Mouse (Mus musculus): ENCODE results near the gene Noc4l. TPM values are rescaled to one million over a fixed set of nuclear protein-coding genes. Genes with fewer than 3 reads are reported as not detected.

The Noc4l gene
- 41.3 and 50.4 TPM in 2 replicates for total RNA-seq (2017)

- peak; percentile 80 for ATAC-seq (replicated peaks; ENCODE audit: low read depth, poor library complexity, severe bottlenecking)
Observed at GRCm38 (mm10) chr5:110652719-110653648, at the start of gene Noc4l, which contains the start of gene Ddx51. Gene Noc4l (minus strand): TSS chr5:110653417. Gene Ddx51 (plus strand): TSS chr5:110653451.

DNA sequence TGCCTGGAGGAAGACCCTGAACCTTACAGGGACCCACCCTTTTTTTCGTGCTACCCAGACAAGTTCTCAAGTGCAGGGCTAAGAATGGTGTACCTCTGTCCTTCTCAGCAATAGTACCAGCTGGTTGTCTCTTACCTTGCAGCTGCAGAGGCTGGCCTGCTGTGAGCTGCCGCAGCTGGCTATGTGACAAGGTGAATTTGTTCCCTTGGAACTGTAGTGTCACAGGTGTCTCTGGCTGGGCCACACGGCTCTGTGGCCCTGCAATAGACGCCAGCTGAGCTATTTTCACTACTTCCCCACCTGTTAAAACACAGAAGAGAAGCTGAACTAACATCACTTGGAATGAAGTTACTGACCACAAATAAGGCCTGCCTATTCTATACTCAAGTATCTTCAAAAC lies 45.4 kb upstream of the Noc4l start:
- no peak for ATAC-seq (replicated peaks; ENCODE audit: low read depth, poor library complexity, severe bottlenecking)

DNA sequence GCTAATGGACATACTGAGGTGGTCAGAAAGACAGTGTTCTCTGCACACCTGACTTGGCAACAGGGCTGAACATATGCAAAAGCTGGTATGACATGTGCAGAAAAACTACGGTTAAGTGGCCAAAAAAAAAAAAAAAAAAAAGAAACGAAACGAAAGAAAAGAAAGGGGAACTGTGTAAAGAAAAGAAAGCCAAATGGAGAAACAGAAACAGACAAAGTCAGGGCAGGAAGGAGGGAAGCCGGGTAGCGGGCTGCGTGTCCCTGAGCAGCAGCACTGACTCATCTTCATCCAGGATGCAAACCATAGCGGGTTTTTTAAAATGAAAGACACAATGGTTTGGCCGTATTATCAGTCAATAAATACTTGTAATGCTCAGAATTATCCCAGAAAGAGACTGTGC lies 28.8 kb upstream of the Noc4l start:
- 0 out of 2 replicates have a peak, but pooled peaks have one; percentile 36 for ATAC-seq (replicated peaks; ENCODE audit: low read depth, poor library complexity, severe bottlenecking)

DNA sequence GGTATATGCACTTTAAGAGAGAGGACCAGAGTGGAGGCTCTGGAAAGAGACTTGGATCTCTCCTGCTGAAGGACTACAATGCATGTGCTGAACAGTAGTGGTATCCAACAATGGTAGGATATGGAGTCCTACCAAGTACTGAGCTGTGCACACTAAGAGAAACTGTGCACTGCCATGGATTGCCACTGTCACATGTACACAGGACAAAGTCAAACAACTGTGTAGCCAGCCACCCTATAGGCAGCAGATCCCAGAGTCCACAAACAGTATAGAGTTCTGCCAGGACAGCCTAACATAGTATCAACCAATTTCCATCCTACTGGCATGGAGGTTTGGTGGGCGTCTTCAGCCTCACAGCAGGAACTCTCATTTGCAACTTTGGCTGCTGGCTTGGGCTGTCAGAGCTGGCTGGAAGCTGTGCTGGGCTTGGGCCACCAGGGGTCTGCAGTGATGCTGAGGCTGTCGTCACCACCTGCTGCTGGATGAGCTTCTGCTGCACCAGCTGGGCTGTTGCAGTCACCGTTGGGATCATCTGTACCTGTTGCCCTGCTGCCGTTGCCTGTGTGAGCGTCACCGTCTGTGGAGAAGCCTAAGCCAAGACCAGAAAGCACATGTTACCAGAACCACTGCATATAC lies 12.4 kb upstream of the Noc4l start:
- ATAC-seq (replicated peaks; ENCODE audit: low read depth, poor library complexity, severe bottlenecking): no peak

GRCm38 (mm10) chr5:110664750-110665269 lies 11.6 kb upstream of the Noc4l start:
- ATAC-seq (replicated peaks; ENCODE audit: low read depth, poor library complexity, severe bottlenecking): no peak

DNA sequence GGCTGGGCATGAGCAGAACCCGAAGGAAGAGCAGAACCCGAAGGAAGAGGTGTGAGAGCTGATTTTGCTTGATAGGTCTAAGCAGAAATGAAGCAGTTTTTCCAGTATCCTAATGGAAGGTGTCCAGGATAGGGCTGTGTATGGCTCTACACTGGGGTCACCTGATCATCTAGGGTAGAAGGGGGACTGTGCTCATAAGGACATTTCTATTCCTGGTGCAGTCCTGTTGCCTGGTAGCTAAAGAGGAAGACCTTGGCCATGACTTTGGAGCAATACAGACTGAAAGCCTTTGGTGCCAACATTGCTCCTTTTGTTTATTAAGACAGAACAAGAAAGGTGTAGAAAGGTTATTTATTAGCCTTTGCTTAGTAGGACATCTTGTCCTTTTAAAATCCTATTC lies 10.8 kb upstream of the Noc4l start:
- no peak for ATAC-seq (replicated peaks; ENCODE audit: low read depth, poor library complexity, severe bottlenecking)

DNA sequence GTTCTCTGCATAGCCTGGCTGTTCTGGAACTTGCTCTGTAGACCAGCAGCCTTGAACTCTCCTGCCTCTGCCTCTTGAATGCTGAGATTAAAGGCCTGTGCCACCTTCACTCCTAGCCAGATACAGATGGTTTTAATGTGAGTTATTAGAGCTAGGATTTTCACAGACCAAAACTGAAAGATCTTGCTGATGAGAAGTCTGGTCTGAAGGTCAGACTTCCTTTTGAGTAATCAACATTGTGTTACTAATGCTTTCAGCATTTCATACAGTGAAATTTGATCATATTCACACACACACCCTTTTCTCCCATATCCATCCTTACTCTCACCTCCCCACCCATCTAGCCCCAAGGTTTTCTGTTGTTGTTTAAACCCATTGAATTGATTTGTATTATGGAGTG lies 6.5 kb upstream of the Noc4l start:
- no peak for ATAC-seq (replicated peaks; ENCODE audit: low read depth, poor library complexity, severe bottlenecking)

- ATAC-seq (replicated peaks; ENCODE audit: low read depth, poor library complexity, severe bottlenecking): peak; percentile 4; the same call in 1 of the 2 replicates
Observed at GRCm38 (mm10) chr5:110653686-110654085, 469 bp upstream of the Noc4l start.

DNA sequence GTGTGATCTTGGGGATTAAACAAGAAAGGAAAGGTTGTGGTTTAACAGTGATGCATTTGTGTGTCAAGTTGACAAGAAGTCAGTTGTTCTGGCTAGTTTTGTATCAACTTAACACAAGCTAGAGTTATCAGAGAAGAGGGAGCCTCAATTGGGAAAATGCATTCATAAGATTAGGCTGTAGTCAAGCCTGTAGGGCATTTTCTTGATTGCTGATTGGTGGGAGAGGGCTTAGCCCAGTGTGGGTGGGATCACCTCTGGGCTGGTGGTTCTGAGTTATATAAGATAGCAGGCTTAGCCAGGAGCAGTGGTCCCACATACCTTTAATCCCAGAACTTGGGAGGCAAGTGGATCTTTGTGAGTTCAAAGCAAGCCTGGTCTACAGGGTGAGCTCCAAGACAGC lies 6.8 kb downstream of the Noc4l start:
- no peak for ATAC-seq (replicated peaks; ENCODE audit: low read depth, poor library complexity, severe bottlenecking)

DNA sequence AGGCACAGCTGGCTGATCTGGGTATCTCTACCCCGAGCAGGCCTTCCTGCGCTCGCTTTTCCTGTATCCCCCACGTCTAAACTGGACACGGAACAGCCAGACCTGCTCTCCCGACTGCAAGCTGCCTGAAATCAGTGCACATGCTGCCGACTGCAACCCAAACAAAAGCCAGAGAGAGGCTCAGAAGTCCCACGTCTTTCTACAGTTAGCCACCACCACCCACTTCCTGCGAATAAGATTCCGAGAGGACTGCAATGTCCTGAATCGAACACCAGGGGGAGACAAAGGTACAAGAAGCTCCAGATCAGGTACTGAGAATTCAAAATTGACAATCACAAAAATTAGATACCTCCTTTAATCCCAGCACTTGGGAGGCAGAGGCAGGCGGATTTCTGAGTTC lies 13.8 kb downstream of the Noc4l start:
- peak; percentile 97 for ATAC-seq (replicated peaks; ENCODE audit: low read depth, poor library complexity, severe bottlenecking)

DNA sequence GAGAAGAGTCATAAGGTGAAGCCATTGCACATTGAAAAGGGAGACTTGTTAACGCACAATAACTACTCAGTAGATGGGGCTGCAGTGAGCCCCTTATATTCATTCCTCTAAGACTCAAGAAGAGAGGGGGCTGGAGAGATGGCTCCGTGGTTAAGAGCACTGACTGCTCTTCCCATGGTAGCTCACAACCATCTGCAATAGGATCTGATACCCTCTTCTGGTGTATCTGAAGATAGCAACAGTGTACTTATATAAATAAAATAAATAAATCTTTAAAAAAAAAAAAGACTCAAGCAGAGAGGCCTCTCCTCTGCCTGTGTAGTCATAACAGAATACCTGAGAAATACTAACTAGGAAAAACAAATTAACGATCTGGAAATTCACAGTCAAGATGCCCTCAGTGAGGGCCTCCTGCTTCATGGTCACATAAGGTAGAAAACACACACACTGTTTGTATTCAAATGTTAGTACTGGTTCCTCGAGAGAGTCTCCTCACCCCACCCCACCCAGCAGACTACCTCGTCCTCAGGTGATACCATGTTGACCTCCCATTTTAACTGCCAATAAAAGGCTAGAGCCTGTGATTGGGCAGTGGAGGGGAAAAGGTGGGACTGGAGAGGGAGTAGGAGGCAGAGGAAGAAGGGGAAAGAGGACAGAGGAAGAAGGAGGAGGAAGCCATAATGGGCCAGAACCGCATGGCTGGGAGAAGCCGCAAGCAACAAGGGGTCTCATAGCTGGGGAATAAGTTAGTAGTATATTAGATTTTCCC lies 14.7 kb downstream of the Noc4l start:
- ATAC-seq (replicated peaks; ENCODE audit: low read depth, poor library complexity, severe bottlenecking): no peak

DNA sequence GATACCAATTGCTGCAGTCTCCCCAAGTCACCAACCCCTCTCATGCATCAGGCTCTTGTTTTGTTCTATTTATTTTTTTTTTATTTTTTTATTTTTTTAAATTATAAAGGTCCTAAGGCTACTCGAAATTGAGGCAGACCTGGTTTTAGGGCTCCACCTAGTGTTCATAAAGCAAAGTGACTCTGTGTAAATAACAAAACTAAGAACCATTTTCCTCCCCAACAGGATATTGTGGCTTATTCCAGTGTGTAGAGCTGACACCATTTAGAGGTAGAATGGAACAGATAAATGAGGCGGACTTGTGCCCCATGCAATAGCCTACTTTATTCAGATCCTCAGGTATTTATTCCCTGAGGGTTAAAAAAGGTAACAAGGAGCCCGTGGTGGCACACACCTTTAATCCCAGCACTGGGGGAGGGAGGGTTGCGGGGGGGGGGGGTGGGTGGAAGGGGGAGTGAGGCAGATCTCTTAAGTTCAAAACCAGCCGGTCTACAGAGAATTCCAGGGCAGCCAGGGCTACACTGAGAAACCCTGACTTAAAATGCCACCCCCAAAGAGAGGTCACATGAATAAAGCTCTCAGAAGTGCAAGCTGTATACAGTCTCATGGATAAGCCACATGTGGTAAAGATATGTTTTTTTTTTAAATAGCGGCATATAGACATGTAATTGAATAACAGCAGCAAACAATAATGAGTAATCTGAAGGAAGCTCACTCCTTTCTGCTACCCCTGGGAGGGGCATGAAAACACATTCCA lies 17.1 kb downstream of the Noc4l start:
- peak; percentile 74 for ATAC-seq (replicated peaks; ENCODE audit: low read depth, poor library complexity, severe bottlenecking)

GRCm38 (mm10) chr5:110629525-110630120 lies 23.6 kb downstream of the Noc4l start:
- no peak for ATAC-seq (replicated peaks; ENCODE audit: low read depth, poor library complexity, severe bottlenecking)

DNA sequence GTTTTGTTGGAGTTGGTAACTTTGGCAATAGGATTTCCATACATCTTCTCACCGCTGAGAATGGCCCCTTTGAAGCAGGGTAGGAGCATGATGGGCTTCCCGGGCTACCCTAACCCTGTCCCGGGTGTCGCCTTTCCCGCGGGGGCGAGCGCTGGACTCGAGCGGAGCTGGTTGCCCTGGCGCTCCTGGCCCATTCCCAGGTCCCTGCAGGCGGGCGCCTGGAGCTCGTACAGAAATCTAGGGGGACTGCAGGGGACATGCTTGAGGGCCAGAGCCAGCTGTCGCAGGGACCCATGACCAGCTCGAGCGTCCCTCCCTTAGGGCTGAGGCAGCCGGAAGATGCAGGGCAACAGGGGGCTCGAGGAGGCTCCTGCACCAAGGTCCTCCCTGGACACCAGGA lies 25.1 kb downstream of the Noc4l start:
- no peak for ATAC-seq (replicated peaks; ENCODE audit: low read depth, poor library complexity, severe bottlenecking)

DNA sequence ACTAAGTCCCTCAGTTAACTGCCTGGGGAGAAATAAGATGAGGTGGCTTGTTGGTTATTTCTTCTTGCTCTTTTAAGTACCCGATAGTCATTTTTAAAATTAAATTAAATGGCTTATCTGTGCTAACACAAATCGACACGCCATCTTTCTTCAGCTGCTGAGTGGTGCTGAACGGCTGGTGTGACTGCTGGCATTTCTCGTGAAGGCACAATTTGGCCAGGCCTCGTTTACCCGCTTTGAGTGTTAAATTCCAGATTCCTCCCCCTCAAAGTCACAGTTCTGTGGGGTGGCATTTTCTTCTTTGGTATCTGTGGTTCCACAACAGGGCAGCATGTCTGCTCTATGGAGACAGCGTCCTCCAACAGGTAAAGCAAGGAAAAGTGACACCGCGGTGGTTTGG lies 25.9 kb downstream of the Noc4l start:
- ATAC-seq (replicated peaks; ENCODE audit: low read depth, poor library complexity, severe bottlenecking): no peak

- ATAC-seq (replicated peaks; ENCODE audit: low read depth, poor library complexity, severe bottlenecking): no peak
Observed at GRCm38 (mm10) chr5:110624319-110624718, 28.9 kb downstream of the Noc4l start.

DNA sequence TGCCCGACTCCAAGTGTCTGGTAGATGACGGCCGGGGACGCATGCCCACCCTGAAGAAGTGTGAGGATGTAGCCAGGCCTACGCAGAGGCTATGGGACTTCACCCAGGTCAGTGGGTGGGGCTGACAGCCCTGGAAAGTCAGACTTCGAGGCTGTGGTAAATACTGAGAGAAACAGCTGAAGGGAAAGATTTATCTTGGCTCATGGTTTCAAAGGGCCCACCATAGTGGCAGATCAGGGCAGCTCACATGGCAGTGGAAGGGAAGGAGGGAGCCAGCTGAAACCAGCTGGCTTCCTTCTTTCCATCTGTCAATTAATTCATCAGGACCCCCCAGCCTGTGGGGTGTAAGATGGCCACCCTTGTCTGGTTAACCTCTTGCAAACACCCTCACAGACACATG lies 34.0 kb downstream of the Noc4l start:
- ATAC-seq (replicated peaks; ENCODE audit: low read depth, poor library complexity, severe bottlenecking): no peak

DNA sequence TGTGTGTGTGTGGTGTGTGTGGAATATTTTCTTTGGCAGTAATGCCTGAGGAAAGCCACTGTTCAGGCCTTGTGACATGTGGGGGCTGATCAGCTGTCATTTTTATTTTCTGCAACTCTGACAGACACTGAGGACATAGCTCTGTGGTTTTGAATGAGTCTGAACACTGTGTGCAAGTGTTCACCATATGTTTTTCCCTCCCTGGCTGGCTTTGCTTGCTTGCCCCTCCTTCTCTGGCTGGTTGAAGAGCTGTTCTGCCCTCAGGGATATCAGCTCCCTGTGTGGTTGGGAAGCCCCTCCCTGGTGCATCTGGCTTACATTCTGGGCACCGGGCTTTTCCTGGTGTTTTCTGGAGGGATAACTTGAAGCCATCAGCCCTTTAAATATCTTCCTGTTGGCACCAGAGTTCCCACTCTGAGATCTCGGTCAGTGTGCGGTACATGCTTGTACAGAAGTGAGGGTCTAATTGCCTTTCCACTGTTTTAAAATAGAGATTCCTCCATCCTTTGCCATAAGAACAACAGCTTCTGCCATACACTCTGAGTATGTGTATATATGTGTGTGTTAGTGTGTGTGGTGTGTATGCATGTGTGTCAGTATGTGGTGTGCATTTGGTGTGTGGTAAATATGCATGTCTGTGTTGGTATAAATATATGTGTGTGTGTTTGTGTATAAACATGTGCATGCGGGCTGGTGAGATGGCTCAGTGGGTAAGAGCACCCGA lies 41.6 kb downstream of the Noc4l start:
- no peak for ATAC-seq (replicated peaks; ENCODE audit: low read depth, poor library complexity, severe bottlenecking)

GRCm38 (mm10) chr5:110610484-110610883 lies 42.7 kb downstream of the Noc4l start:
- ATAC-seq (replicated peaks; ENCODE audit: low read depth, poor library complexity, severe bottlenecking): no peak

Measured in common myeloid progenitor, adult 5-6 weeks (primary cell).